Mouse (Mus musculus) forelimb bud, embryonic 11.5 days (tissue): ENCODE measurements at regions not wholly inside any gene's neighbourhood (a gene's known extent, or its start where the extent isn't known, plus 50 kb on each side); places are given as distances from the start of the nearest gene placed in this dataset.
"Not testable (repeated sequence)": the region's sequence is repeated elsewhere in the genome, so short reads cannot be mapped to it uniquely, and the experiment has no call there.

Experiments
- DNase-seq: peaks from one replicate; pipeline ENCODE4 v3.0.0-alpha.2; 2012; ENCODE audit warnings: low read depth, low spot score

DNA sequence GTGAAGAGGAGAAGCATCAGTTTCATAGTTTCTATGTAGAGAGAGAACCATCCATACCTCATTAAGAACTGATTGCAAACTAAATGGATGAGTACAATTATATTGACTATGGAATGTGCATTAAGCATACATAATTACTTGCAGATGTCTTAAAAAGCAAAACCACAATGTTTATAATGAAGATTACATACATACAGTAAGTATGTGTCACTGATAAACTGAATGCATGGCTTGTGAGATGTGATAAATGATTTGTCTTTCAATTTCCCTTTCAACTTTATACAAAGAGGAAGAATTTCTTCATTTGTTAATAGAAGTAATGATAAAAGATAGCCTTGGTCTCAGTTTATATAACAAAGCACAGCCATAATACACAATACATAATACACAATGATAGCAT is 1939.3 kb downstream of the 9330182O14Rik start:
- no peak for DNase-seq

GRCm38 (mm10) chr15:42082436-42082835 is 1948.3 kb downstream of the 9330182O14Rik start:
- DNase-seq = no peak

DNA sequence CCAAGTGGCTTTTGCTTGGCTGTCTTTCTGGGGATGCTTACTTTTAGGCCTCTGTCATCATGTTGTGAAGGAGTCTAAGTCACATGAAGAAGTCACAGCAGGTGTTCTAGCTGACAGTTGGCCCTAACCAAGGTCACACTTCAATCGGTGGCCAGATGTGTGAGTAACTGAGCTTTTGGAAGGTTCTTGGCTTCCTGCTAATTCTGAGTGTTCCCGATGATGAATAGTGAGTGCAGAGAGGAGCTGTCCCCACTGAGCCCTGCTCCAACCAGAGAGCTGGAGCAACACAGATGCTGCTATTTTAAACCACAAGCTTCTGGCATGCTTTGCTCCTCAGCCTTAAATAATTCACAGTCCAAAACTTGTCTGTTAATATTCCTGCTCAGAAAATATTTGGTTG is 1966.6 kb downstream of the 9330182O14Rik start:
- no peak for DNase-seq

DNA sequence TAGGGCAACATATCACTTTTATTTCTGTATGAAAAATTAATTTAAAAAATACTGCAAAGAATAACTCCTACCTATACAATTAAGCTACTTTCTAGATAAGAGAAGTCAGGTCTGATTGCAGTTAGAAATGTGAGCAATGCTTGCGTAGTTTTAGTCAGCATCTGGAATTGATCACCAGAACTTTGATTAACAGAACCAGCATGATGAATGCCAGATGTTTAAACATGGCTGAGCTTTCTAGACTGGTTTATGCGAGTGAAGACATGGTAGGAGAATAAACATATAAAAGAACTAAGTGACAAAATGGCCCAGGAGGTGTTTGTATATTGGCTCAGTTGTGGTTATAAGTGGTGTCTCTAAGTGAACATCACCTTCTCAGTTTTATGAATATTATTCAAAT is 1970.7 kb downstream of the 9330182O14Rik start:
- peak; percentile 84 for DNase-seq

- no peak for DNase-seq
Measured at GRCm38 (mm10) chr15:42107106-42107505, 1972.9 kb downstream of the 9330182O14Rik start.

GRCm38 (mm10) chr15:42111811-42112210 is 1977.6 kb downstream of the 9330182O14Rik start:
- DNase-seq = peak; percentile 25

DNA sequence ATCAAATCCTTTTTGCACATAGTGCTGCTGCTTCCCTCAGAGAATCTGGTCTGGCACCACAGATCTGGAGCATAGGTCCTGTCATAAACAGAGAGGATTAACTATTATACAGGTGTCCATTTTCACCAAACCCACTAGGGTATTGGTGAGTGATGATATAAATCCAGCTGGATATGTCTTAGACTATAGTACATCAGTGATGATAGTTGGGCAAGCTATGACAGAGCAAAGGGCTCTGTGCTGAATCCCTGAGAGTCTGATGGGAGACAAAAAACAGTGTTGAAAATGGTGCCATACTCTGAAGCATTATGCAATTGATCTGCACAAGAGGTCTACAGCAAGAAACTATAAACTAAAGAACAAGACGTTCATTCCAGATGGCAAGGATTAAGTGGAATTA is 1993.3 kb downstream of the 9330182O14Rik start:
- DNase-seq = no peak

GRCm38 (mm10) chr15:42128976-42129375 is 1994.8 kb downstream of the 9330182O14Rik start:
- DNase-seq = no peak

GRCm38 (mm10) chr15:42166546-42166945 is 2032.4 kb downstream of the 9330182O14Rik start:
- DNase-seq = no peak

GRCm38 (mm10) chr15:42177766-42178165 is 2043.6 kb downstream of the 9330182O14Rik start:
- DNase-seq = not testable (repeated sequence)

GRCm38 (mm10) chr15:42207187-42207846 is 2073.2 kb downstream of the 9330182O14Rik start:
- no peak for DNase-seq

- no peak for DNase-seq
Measured at GRCm38 (mm10) chr15:42219496-42219895, 2085.3 kb downstream of the 9330182O14Rik start.

DNA sequence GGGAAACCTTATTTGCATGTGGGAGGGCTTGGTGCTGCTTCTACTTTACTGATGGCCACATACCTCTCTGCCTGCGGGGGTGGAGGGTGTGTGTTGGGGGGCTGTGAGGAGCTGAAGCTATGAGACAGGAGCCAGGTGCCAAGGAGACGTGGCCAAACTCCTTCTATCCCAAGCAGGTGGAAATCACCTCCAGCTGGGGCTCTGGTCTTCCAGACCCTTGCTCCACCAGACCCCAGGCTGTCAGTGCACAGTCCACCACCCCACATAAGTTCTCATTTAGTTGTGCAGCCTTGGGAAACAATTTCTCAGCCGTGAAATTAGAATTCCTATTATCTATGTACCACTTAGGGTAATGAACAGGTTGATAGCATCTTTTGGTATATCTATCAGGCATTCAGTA is 2085.8 kb downstream of the 9330182O14Rik start:
- no peak for DNase-seq

GRCm38 (mm10) chr15:42225006-42225405 is 2090.8 kb downstream of the 9330182O14Rik start:
- DNase-seq = no peak

- DNase-seq = no peak
Measured at GRCm38 (mm10) chr15:42231692-42232091, 2097.5 kb downstream of the 9330182O14Rik start.

GRCm38 (mm10) chr15:42246812-42247211 is 2112.6 kb downstream of the 9330182O14Rik start:
- DNase-seq = no peak

DNA sequence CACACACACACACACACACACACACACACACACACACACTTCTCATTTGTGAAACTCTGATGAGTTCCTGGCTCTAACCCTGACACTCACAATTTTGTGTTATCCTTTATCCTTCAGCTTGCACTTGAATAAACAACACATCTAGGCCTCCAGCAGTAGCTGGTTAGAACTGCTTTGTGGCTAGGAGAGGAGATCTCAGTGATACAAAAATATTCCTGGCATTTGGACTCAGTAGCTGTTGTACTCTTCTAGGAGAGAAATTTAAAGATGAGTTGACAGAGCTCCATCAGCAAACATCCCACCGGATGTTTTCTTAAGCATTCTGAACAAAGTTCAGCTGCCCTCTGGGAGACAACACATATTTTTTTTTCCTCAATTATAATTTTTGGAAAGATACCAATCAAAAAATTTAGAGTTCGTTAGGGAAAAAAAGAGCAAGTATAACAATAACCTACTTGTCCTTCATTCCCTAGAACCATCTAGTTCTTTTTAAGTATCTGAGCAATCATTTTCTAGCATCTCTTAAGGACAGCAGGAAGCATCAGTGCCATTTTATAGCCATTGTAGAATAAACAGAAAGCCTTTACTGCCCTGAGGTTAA is 2118.7 kb downstream of the 9330182O14Rik start:
- no peak for DNase-seq

DNA sequence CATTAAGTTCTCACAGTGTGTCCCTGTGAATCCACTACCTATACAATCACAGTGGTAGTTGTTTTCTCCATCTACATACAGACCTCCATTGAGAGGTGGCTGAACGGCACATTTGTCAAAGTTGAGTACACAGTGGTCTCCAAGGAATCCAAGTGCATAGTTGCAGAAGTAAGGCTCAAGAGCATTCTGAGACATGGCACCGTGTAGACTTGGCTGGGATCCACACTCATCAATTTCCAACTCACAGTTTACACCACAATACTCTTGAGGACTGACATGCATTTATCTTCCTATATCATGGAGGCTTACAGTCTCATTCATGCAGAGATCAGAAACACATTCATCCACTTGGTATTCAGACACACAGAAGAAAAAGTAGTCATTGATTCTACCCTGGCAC is 2122.2 kb downstream of the 9330182O14Rik start:
- DNase-seq = no peak

- DNase-seq = no peak
Measured at GRCm38 (mm10) chr15:42275117-42275516, 2141.0 kb downstream of the 9330182O14Rik start.

GRCm38 (mm10) chr15:42277247-42277646 is 2143.1 kb downstream of the 9330182O14Rik start:
- no peak for DNase-seq

- DNase-seq = no peak
Measured at GRCm38 (mm10) chr15:42280810-42281209, 2146.6 kb downstream of the 9330182O14Rik start.

- DNase-seq = no peak
Measured at GRCm38 (mm10) chr15:42296406-42296805, 2162.2 kb downstream of the 9330182O14Rik start.

DNA sequence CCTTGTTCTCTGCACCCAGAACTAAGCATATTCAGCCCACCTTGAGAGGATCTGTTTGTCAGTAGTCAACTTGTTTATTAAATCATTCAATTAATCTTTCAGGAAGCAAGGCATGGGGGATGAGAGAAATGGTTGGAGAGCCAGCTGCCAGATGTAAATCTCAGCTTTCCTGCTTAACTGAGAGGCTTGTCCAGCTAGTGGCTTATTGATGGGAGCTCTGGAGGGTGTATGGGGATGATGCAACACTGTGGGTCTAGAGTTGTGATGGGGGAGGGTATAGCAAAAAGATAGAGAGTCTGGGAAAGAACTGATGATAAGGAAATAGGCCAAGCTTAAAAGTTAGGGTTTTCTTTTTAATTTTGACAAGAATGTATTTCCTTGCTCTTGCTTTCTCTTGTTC is 2163.3 kb downstream of the 9330182O14Rik start:
- no peak for DNase-seq
